Mouse (Mus musculus) olfactory bulb, adult 2 months (tissue): ENCODE measurements around the gene Trip13. TPM values are rescaled to one million over a fixed set of nuclear protein-coding genes. Genes with fewer than 3 reads are reported as not detected.
A peak's percentile ranks its signal among the peaks of the same experiment; 100 is the strongest.

Experiments
- H3K27ac ChIP-seq: fragments of 200-500 bp; 2 replicates; pipeline ENCODE4 v1.5.1; 2012; ENCODE audit warnings: low read depth, low read length; ENCODE audit not compliant: insufficient read depth
- H3K4me1 ChIP-seq: fragments of 200-500 bp; 2 replicates; pipeline ENCODE4 v1.6.1; 2012; ENCODE audit warnings: low read length; ENCODE audit not compliant: control insufficient read depth, insufficient read depth
- H3K4me3 ChIP-seq: fragments of 200-500 bp; 2 replicates; pipeline ENCODE4 v1.5.1; 2012; ENCODE audit warnings: mild to moderate bottlenecking, low read depth, low read length, moderate library complexity; ENCODE audit not compliant: insufficient read depth
- CTCF ChIP-seq: fragments of 200-500 bp; IDR thresholded peaks from 2 replicates; pipeline ENCODE4 v1.5.1; 2012; ENCODE audit warnings: low read depth, mild to moderate bottlenecking, low read length, moderate library complexity; ENCODE audit not compliant: insufficient read depth
- POLR2A ChIP-seq: fragments of 200-500 bp; IDR thresholded peaks from 2 replicates; pipeline ENCODE4 v1.6.1; 2012; ENCODE audit warnings: mild to moderate bottlenecking, low read depth, low read length, moderate library complexity; ENCODE audit not compliant: insufficient read depth
- WGBS: fragments of 180-500 bp; shearing (Covaris S2); methylation state at CpG from one replicate; pipeline ENCODE4 v1.1.7; 2018; 5-methylcytosine and 5-hydroxymethylcytosine counted together
- polyA plus RNA-seq: library from polyadenylated mRNA; stranded (reverse); fragments of >200 nt; gene quantifications from 2 replicates; pipeline ENCODE4 v1.2.4, GENCODE M21; 2012; ENCODE audit warnings: low replicate concordance; ENCODE audit not compliant: missing spikeins, insufficient read depth, insufficient read length

The Trip13 gene
- polyA plus RNA-seq, 1 experiment: not detected

GRCm38 (mm10) chr13:73954666-73955065, 17.1 kb upstream of the Trip13 start:
- no peaks in the 10 kb centered on the region for H3K4me1 ChIP-seq
- H3K4me3 ChIP-seq: no peak overlapping the region
- H3K27ac ChIP-seq: no peak overlapping the region
- WGBS: 72% methylated on average over 6 of the region's 6 CpGs
- TF ChIP-seq POLR2A: no peak
- no peak for TF ChIP-seq CTCF

DNA sequence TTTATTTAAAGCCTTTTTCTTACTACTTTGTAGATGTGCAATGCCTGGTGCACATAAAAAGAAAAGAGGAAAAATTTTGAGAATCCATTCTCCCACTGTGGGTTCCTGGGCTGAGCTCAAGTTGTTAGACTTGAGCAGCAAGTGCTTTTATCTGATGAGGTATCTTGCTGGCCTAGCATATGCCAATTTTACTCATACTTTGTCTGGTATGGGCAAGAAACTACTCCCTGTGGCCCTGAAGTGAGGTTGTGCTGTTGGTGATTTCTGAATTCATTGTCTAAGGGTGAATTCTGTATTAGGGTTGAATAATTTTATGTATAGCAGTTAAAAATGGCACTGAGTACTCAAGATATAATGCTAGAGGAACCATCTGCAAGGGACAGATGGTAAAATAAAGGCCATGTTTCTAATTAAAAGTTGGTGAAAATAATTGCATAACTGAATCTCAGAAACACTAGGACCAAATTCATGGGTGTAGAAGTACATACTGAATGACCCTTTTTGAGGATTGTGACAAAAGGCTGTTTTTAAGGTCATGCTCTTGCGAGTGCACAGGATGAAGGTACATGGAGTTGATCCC, 16.1 kb upstream of the Trip13 start:
- WGBS: 95% methylated on average over 1 of the region's 1 CpGs
- TF ChIP-seq POLR2A: no peak
- no peak for TF ChIP-seq CTCF

DNA sequence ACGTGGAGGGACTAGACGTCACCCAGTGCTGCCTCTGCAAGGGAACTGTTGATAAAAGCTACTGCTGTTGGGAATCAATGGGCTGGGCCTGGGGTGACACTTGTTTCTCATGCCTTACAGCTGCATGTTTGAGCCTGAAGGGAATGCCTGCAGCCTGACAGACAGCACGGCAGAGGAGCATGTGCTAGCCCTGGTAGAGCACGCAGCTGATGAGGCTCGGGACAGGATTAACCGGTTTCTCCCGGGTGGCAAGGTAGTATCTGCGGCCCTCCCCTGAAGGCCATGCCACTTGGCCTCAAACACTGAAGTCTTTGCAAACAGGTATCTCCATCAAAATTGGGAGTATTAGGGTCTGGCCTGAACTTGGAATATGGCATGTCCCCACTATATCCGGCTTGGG, 7.0 kb upstream of the Trip13 start:
- TF ChIP-seq POLR2A (no peak), CTCF (no peak)
- Histone ChIP-seq H3K4me3 (no peak overlapping the region), H3K4me1 (no peaks in the 10 kb centered on the region), H3K27ac (no peak overlapping the region)
- WGBS: 98% methylated on average over 9 of the region's 9 CpGs

More for the DNA sequence above, 16.1 kb upstream of the Trip13 start:
- Histone ChIP-seq H3K4me1 (no peaks in the 10 kb centered on the region), H3K27ac (no peak overlapping the region), H3K4me3 (no peak overlapping the region)

- no peak overlapping the region for H3K4me3 ChIP-seq
- peaks cover 10% of the 10 kb centered on the region for H3K4me1 ChIP-seq
- 97% methylated on average over 5 of the region's 5 CpGs for WGBS
- no peak for TF ChIP-seq POLR2A
- TF ChIP-seq CTCF: no peak
- no peak overlapping the region for H3K27ac ChIP-seq
Observed at GRCm38 (mm10) chr13:73939101-73939500, 1.5 kb upstream of the Trip13 start.

GRCm38 (mm10) chr13:73938177-73938560, 585 bp upstream of the Trip13 start:
- WGBS: 29% methylated on average over 13 of the region's 13 CpGs
- TF ChIP-seq CTCF (no peak), POLR2A (no peak)
- H3K4me1 ChIP-seq: peaks cover 10% of the 10 kb centered on the region
- H3K4me3 ChIP-seq: peak overlapping the region; percentile 83
- no peak overlapping the region for H3K27ac ChIP-seq

GRCm38 (mm10) chr13:73936938-73937320, 655 bp downstream of the Trip13 start:
- TF ChIP-seq POLR2A (no peak), CTCF (no peak)
- 12% methylated on average over 5 of the region's 5 CpGs for WGBS
- Histone ChIP-seq H3K4me1 (peaks cover 10% of the 10 kb centered on the region), H3K27ac (no peak overlapping the region), H3K4me3 (peak overlapping the region; percentile 83)

DNA sequence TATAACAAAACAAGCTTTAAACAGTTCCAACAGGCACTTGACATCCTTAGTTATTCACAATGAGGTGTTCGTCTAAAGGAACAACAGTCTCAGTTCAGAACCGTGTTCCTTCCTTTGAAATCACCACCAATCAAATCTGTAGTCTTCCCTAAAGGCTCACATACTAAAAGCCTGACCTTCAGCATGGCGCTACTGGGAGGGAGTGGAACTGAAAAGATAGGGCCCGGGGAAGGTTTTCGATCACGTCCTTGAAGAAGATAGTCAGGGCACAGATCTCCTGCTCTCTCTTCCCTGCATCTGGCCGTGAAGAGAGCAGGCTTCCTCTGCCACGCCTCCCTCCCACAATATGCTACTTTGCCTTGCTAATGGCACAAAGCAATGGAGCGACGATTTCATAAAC, 5.4 kb downstream of the Trip13 start:
- no peak overlapping the region for H3K4me3 ChIP-seq
- 81% methylated on average over 10 of the region's 10 CpGs for WGBS
- no peak overlapping the region for H3K27ac ChIP-seq
- TF ChIP-seq CTCF (no peak), POLR2A (no peak)
- peaks cover 2% of the 10 kb centered on the region for H3K4me1 ChIP-seq

GRCm38 (mm10) chr13:73913066-73913465, 24.5 kb downstream of the Trip13 start:
- Histone ChIP-seq H3K4me3 (no peak overlapping the region), H3K4me1 (no peaks in the 10 kb centered on the region), H3K27ac (no peak overlapping the region)
- WGBS: 94% methylated on average over 4 of the region's 4 CpGs
- TF ChIP-seq CTCF: no peak
- no peak for TF ChIP-seq POLR2A

GRCm38 (mm10) chr13:73907683-73908412, 29.7 kb downstream of the Trip13 start:
- Histone ChIP-seq H3K4me1 (no peaks in the 10 kb centered on the region), H3K4me3 (no peak overlapping the region), H3K27ac (no peak overlapping the region)
- TF ChIP-seq POLR2A: no peak
- TF ChIP-seq CTCF: no peak
- 63% methylated on average over 2 of the region's 2 CpGs for WGBS

DNA sequence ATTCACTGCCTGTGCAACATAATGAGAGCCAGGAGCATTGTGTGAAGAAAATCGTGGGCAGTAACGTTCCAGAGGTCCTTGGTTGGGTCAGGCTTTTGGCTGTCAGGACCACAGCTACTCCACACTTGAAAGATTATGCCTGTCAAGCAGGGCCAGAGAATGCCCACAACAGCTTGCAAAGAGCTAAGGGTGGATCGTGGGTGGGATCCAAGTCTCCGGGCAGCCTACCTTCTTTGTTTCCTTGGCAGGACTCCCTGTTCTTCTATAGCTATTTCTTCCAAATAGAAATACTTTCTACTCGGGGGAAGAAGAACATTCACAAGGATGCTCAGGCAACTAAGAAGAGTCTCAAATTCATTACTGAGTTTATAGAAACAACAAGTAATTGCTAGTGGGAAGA, 30.4 kb downstream of the Trip13 start:
- Histone ChIP-seq H3K27ac (no peak overlapping the region), H3K4me1 (no peaks in the 10 kb centered on the region), H3K4me3 (no peak overlapping the region)
- WGBS: 39% methylated on average over 5 of the region's 5 CpGs
- no peak for TF ChIP-seq POLR2A
- no peak for TF ChIP-seq CTCF
